Mouse (Mus musculus) small intestine, adult 2 months (tissue): ENCODE data around the gene Il17c.

Experiments
- CTCF ChIP-seq: fragments of 200-500 bp; IDR thresholded peaks from 2 replicates; pipeline ENCODE4 v1.5.1; 2012; ENCODE audit warnings: low read depth, mild to moderate bottlenecking, control low read depth, inconsistent platforms, low read length, moderate library complexity, mixed read lengths; ENCODE audit not compliant: insufficient replicate concordance, insufficient read length; ENCODE audit errors: extremely low read depth
- POLR2A ChIP-seq: fragments of 200-500 bp; IDR thresholded peaks from 2 replicates; pipeline ENCODE4 v1.6.1; 2012; ENCODE audit warnings: low read depth, mild to moderate bottlenecking, control low read depth, inconsistent platforms, low read length, moderate library complexity

DNA sequence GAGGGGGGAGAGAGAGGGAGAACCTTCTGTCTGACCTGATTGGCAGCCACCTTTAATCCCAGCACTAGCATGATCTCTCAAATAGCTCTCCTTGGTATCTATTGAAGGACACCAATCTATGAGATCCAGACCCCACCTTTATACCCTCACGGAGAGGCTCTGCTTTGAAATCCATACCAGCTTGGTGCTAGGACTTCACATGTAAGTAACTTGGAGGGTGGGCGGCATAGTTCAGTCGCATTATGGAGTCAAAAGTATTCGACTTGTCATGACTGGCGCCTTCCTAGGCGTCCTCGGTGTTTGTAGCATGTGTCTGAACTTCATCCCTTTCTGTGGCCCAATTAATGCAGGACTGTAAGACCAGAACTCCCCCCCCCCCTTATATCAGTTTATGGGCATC, 46.5 kb upstream of the Il17c start:
- TF ChIP-seq CTCF: no peak
- TF ChIP-seq POLR2A: no peak
